Mouse (Mus musculus) G1E (cell line): Measurements from ENCODE around the gene Lfng. TPM values are rescaled to one million over a fixed set of nuclear protein-coding genes. Genes with fewer than 3 reads are reported as not detected.

Experiments
- ATAC-seq: 2 replicates; pipeline ENCODE4 v1.8.0; 2016; ENCODE audit warnings: mild to moderate bottlenecking; ENCODE audit not compliant: insufficient number of reproducible peaks, poor library complexity, low FRiP score, severe bottlenecking; ENCODE audit errors: extremely low read depth
- DNase-seq: peaks from one replicate; pipeline ENCODE4 v3.0.0; 2012; ENCODE audit warnings: low spot score
- H3K27me3 ChIP-seq: 2 replicates; pipeline ENCODE4 v1.6.1; 2012; ENCODE audit warnings: mild to moderate bottlenecking, low read length, inconsistent platforms; ENCODE audit not compliant: insufficient read depth
- H3K36me3 ChIP-seq: replicated peaks from 2 replicates; pipeline ENCODE3; 2012; ENCODE audit warnings: mild to moderate bottlenecking, inconsistent platforms
- H3K4me1 ChIP-seq: 2 replicates; pipeline ENCODE4 v1.6.1; 2012; ENCODE audit warnings: low read depth, low read length, inconsistent platforms, mixed read lengths; ENCODE audit not compliant: insufficient read depth
- H3K4me3 ChIP-seq: 2 replicates; pipeline ENCODE4 v1.5.1; 2012; ENCODE audit warnings: low read depth, mild to moderate bottlenecking, inconsistent platforms, low read length, moderate library complexity, mixed read lengths
- H3K9me3 ChIP-seq: replicated peaks from 2 replicates; pipeline ENCODE4 v1.6.1; 2012; ENCODE audit warnings: inconsistent platforms
- CTCF ChIP-seq: IDR thresholded peaks from 2 replicates; pipeline ENCODE4 v1.5.1; 2012; ENCODE audit warnings: low read depth, low read length, inconsistent platforms, mixed read lengths
- GATA1 ChIP-seq: IDR thresholded peaks from 2 replicates; pipeline ENCODE4 v1.6.1; 2012; ENCODE audit warnings: borderline replicate concordance, low read length, inconsistent platforms, mixed read lengths
- GATA2 ChIP-seq: IDR thresholded peaks from 2 replicates; pipeline ENCODE4 v1.6.1; 2012; ENCODE audit warnings: low read depth, low read length, inconsistent platforms, borderline replicate concordance
- POLR2AphosphoS5 ChIP-seq: IDR thresholded peaks from 2 replicates; pipeline ENCODE4 v1.6.1; 2012; ENCODE audit warnings: low read depth, low read length, inconsistent platforms; ENCODE audit not compliant: insufficient replicate concordance
- TAL1 ChIP-seq: conservative IDR thresholded peaks from 2 replicates; pipeline ENCODE4 v1.6.1; 2012; ENCODE audit warnings: low read depth, low read length, inconsistent platforms, mixed read lengths
- polyA plus RNA-seq: library from polyadenylated mRNA; stranded (reverse); fragments of >175 nt; gene quantifications from 2 replicates; pipeline ENCODE4 v1.2.3, GENCODE M21; 2012
- total RNA-seq, 2 experiments: library from RNA; stranded (forward) in 1 of 2; stranded (reverse) in 1 of 2; fragments of 200-1000 nt in 1 of 2; fragments of >200 nt in 1 of 2; fragmentation: Nextera tagmentation in 1 of 2; gene quantifications; 2 replicates each; pipeline ENCODE4 v1.2.3; 2014 to 2017

The Lfng gene
- total and polyA plus RNA-seq, 3 experiments: 4.3 to 15.2 (median 12.0) TPM

DNA sequence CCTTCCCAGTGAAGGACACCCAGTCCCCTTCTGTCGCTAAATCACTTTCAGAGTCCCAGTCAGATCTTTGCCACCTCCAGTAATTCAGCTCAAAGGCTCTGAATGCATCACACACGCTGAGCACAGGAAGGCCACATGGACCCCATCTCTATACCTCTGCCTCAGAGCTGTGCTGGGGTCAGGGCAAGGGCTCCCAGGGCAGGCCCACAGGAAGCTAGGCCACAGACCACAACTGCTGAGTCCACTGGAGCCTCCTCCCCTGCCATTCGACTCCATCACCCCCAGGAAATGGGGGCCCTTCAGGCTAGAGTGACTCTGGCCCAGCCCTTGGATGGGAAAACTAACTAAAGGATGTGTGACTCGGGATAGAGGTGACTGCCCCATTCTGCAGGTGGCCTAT lies 16.7 kb downstream of the Lfng start:
- DNase-seq (no peak), ATAC-seq (no peak)
- peaks cover 65% of the 10 kb centered on the region for H3K36me3 ChIP-seq
- H3K4me1 ChIP-seq: peaks cover 3% of the 10 kb centered on the region; the same call in 1 of the 2 replicates
- peaks cover 18% of the 10 kb centered on the region; the same call in 1 of the 2 replicates for H3K27me3 ChIP-seq
- TF ChIP-seq TAL1: no peak
- TF ChIP-seq CTCF: no peak
- no peak for TF ChIP-seq GATA1
- no peak for TF ChIP-seq POLR2AphosphoS5
- no peak overlapping the region for H3K4me3 ChIP-seq
- H3K9me3 ChIP-seq: no peaks in the 10 kb centered on the region

GRCm38 (mm10) chr5:140624238-140624637 lies 17.1 kb downstream of the Lfng start:
- ATAC-seq: no peak
- Histone ChIP-seq H3K4me3 (no peak overlapping the region), H3K27me3 (peaks cover 18% of the 10 kb centered on the region; the same call in 1 of the 2 replicates), H3K4me1 (peaks cover 2% of the 10 kb centered on the region), H3K36me3 (peaks cover 70% of the 10 kb centered on the region), H3K9me3 (no peaks in the 10 kb centered on the region)
- TF ChIP-seq TAL1 (no peak), CTCF (no peak), POLR2AphosphoS5 (no peak), GATA1 (no peak), GATA2 (no peak)
- no peak for DNase-seq

DNA sequence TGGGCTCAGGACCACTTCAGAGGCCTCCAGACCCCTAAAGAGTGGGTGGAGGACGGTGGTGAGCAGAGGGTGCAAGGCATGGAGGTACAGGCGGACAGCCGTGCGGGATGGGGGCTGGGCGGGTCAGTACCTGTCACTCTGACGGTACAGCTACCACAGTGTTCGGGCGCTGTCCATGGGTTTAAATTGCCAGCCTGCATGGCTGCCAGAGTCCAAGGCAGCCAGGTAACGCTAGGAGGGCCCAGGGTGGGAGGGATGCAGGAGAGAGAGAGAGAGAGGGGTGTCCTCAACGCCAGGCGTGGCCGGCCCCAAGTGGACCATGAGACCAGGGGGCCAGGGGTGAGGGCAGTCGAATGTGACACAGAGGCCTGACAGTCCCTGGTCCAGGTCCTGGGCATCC lies 17.8 kb downstream of the Lfng start:
- no peak overlapping the region for H3K4me3 ChIP-seq
- no peak for DNase-seq
- H3K9me3 ChIP-seq: no peaks in the 10 kb centered on the region
- H3K27me3 ChIP-seq: peaks cover 18% of the 10 kb centered on the region; the same call in 1 of the 2 replicates
- TF ChIP-seq CTCF: no peak
- no peak for TF ChIP-seq TAL1
- TF ChIP-seq GATA1: no peak
- no peak for TF ChIP-seq GATA2
- no peak for TF ChIP-seq POLR2AphosphoS5
- no peak for ATAC-seq
- peaks cover 74% of the 10 kb centered on the region for H3K36me3 ChIP-seq
- H3K4me1 ChIP-seq: no peaks in the 10 kb centered on the region; the same call in 1 of the 2 replicates

GRCm38 (mm10) chr5:140627580-140627979 lies 20.5 kb downstream of the Lfng start:
- TF ChIP-seq TAL1 (no peak), POLR2AphosphoS5 (no peak), GATA2 (no peak), CTCF (no peak), GATA1 (no peak)
- no peaks in the 10 kb centered on the region; the same call in 1 of the 2 replicates for H3K4me1 ChIP-seq
- no peak overlapping the region for H3K4me3 ChIP-seq
- H3K27me3 ChIP-seq: peaks cover 8% of the 10 kb centered on the region; the same call in 1 of the 2 replicates
- peaks cover 87% of the 10 kb centered on the region for H3K36me3 ChIP-seq
- no peaks in the 10 kb centered on the region for H3K9me3 ChIP-seq
- ATAC-seq (no peak), DNase-seq (no peak)

DNA sequence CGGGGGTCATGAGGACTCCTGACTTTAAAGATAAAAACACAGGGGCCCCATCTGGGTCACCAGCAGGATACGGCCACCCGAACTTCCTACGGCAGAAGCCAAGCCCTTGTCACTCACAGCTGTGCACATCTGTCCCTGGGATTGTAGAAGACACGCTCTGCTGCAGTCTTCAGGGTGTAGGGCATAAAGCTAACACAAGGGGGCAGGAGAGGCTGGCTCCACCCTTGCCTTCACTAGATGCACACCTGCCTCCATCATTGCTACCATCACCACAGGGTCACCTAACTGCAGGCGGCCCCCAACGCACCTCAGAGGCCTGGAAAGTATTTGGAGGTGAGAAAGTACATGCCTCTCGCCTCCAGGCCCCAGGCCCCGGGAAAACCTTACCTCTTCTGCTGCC lies 21.9 kb downstream of the Lfng start:
- no peak overlapping the region for H3K4me3 ChIP-seq
- no peaks in the 10 kb centered on the region; the same call in 1 of the 2 replicates for H3K4me1 ChIP-seq
- peaks cover 8% of the 10 kb centered on the region; the same call in 1 of the 2 replicates for H3K27me3 ChIP-seq
- no peaks in the 10 kb centered on the region for H3K9me3 ChIP-seq
- ATAC-seq: peak; percentile 40; the same call in 1 of the 2 replicates
- DNase-seq: no peak
- H3K36me3 ChIP-seq: peaks cover 86% of the 10 kb centered on the region
- peak; percentile 30; the same call in 1 of the 2 replicates for TF ChIP-seq CTCF
- TF ChIP-seq GATA2: no peak
- no peak for TF ChIP-seq POLR2AphosphoS5
- TF ChIP-seq TAL1: no peak

DNA sequence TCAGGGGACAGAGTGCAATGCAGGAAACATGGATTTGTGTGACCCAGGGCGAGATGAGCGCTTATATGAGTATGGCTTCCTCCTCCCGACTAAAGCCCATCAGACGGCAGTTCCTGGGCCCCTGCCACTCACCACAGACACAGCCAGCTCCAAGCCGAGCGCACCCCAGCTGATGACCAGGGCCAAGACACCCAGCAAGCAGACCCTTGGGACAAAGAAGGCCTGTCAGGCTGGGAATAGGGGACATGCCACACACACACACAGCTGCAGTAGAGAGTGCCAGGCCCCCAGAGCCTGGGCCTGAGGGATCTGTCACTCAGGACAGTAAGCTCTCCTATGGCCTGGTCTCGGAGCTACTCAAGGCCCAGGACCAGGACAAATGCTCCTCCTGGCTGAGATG lies 26.3 kb downstream of the Lfng start:
- H3K36me3 ChIP-seq: peaks cover 81% of the 10 kb centered on the region
- H3K9me3 ChIP-seq: no peaks in the 10 kb centered on the region
- DNase-seq (no peak), ATAC-seq (no peak)
- H3K27me3 ChIP-seq: no peaks in the 10 kb centered on the region; the same call in 1 of the 2 replicates
- H3K4me1 ChIP-seq: peaks cover 5% of the 10 kb centered on the region; the same call in 1 of the 2 replicates
- no peak overlapping the region for H3K4me3 ChIP-seq
- no peak for TF ChIP-seq TAL1
- TF ChIP-seq CTCF: no peak
- no peak for TF ChIP-seq POLR2AphosphoS5
- no peak for TF ChIP-seq GATA1
- TF ChIP-seq GATA2: no peak
